ENCODE assay signal across 8 mouse cellular contexts in the genomic region with DNA sequence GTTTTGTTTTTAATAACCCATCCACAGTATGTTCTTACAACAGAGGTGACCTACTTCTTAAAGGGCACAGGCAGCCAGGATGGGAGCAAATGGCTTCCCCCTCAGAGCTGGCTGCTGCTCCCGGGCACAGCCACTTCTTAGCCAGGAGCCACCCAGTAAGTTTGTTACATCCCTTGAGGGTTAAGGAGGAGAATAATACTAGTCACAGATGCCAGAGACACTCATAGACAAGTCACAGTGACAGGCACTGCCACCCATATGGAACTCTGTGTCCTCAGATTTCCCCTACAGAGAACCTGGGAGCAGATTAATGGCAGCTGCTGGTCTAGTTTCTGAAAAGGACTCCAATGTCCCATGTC. TPM values are rescaled to one million over a fixed set of nuclear protein-coding genes. Genes with fewer than 3 reads are reported as not detected.
A peak's percentile ranks its signal among the peaks of the same experiment; 100 is the strongest.
DNase-seq lines count a peak whose midpoint lies in the region; ATAC-seq and TF ChIP-seq lines count a peak whose summit lies in the region.

No protein-coding gene starts in this region.

- peak overlapping the region; percentile 98 for H3K27ac ChIP-seq in gastrocnemius, adult 2 months
- H3K27ac ChIP-seq in thymus, adult 2 months (ENCODE audit: control insufficient read depth, insufficient read depth, low read length): peak overlapping the region; percentile 95
- H3K27ac ChIP-seq in limb, embryonic 15.5 days: peak overlapping the region; percentile 97
- peak overlapping the region; percentile 96 for H3K27ac ChIP-seq in stomach, postnatal 0 days (replicated peaks)

- intact Hi-C loops in gastrocnemius, adult 2 months (cut with DNase I): no loop called here

- TF ChIP-seq POLR2A in thymus, adult 2 months (IDR thresholded peaks at IDR 0.05; ENCODE audit: control insufficient read depth, extremely low read depth, insufficient read depth, low read length, poor library complexity): no peak

- peak overlapping the region; percentile 57 for H3K4me2 ChIP-seq in limb, embryonic 15.5 days
- H3K4me2 ChIP-seq in stomach, postnatal 0 days (replicated peaks; ENCODE audit: low read depth): peak overlapping the region; percentile 51

- no peak overlapping the region for H3K9ac ChIP-seq in limb, embryonic 15.5 days
- H3K9ac ChIP-seq in stomach, postnatal 0 days (ENCODE audit: low read length): peak overlapping the region; percentile 55

- peaks cover 25% of the 10 kb centered on the region for H3K4me1 ChIP-seq in thymus, adult 2 months (replicated peaks; ENCODE audit: control insufficient read depth, insufficient read depth, low read length)
- H3K4me1 ChIP-seq in limb, embryonic 15.5 days: peaks cover 32% of the 10 kb centered on the region
- peaks cover 8% of the 10 kb centered on the region; the same call in 1 of the 2 replicates for H3K4me1 ChIP-seq in stomach, postnatal 0 days (replicated peaks; ENCODE audit: control insufficient read depth, insufficient read depth)

- no peaks in the 10 kb centered on the region for H3K9me3 ChIP-seq in limb, embryonic 15.5 days
- H3K9me3 ChIP-seq in stomach, postnatal 0 days (ENCODE audit: control insufficient read depth, low read length): no peaks in the 10 kb centered on the region

- no peaks in the 10 kb centered on the region for H3K36me3 ChIP-seq in thymus, adult 2 months (ENCODE audit: control insufficient read depth, insufficient read depth, low read length)
- H3K36me3 ChIP-seq in limb, embryonic 15.5 days: 0 out of 2 replicates have a peak, but pooled peaks cover 4% of the 10 kb centered on the region
- H3K36me3 ChIP-seq in stomach, postnatal 0 days (ENCODE audit: control insufficient read depth, insufficient read depth, low read length): no peaks in the 10 kb centered on the region; the same call in 1 of the 2 replicates

- TF ChIP-seq EP300 in stomach, postnatal 0 days (optimal IDR thresholded peaks at IDR 0.05): no peak

- peak overlapping the region; percentile 69 for H3K4me3 ChIP-seq in gastrocnemius, adult 2 months
- no peak overlapping the region for H3K4me3 ChIP-seq in thymus, adult 2 months (ENCODE audit: control insufficient read depth, insufficient read depth, low read length)
- H3K4me3 ChIP-seq in limb, embryonic 15.5 days: 0 out of 2 replicates have a peak overlapping the region, but pooled peaks have one; percentile 10
- H3K4me3 ChIP-seq in stomach, postnatal 0 days (ENCODE audit: low read depth, low read length): no peak overlapping the region

- H3K27me3 ChIP-seq in thymus, adult 2 months (ENCODE audit: control insufficient read depth, insufficient read depth, low read length): no peaks in the 10 kb centered on the region
- H3K27me3 ChIP-seq in limb, embryonic 15.5 days: no peaks in the 10 kb centered on the region
- no peaks in the 10 kb centered on the region for H3K27me3 ChIP-seq in stomach, postnatal 0 days (ENCODE audit: control insufficient read depth, insufficient read depth, low read length)

- 24% methylated on average over 1 of the region's 1 CpGs for WGBS in thymus, adult 2 months
- 17% methylated on average over 1 of the region's 1 CpGs for WGBS in limb, embryonic 15.5 days
- WGBS in stomach, postnatal 0 days: 31% methylated on average over 1 of the region's 1 CpGs

- TF ChIP-seq CTCF in gastrocnemius, adult 2 months (IDR thresholded peaks at IDR 0.05): no peak
- no peak for TF ChIP-seq CTCF in thymus, adult 2 months (IDR thresholded peaks at IDR 0.05; ENCODE audit: borderline replicate concordance, control insufficient read depth, extremely low read depth, insufficient read depth, low read length, poor library complexity)
- TF ChIP-seq CTCF in stomach, postnatal 0 days (IDR thresholded peaks at IDR 0.05; ENCODE audit: low read depth): no peak

- ATAC-seq in limb, embryonic 15.5 days (ENCODE audit: insufficient number of reproducible peaks, low FRiP score, low TSS enrichment, low read depth): no peak
- no peak for ATAC-seq in stomach, postnatal 0 days (ENCODE audit: low FRiP score, low TSS enrichment)

- DNase-seq in gastrocnemius, adult 2 months: peak; percentile 69
- no peak for DNase-seq in gastrocnemius, postnatal 10 days
- no peak for DNase-seq in thymus, adult 2 months
- no peak for DNase-seq in thymus, postnatal 25 days
- DNase-seq in stomach, postnatal 0 days (ENCODE audit: low spot score): no peak
- no peak for DNase-seq in embryo, embryonic 10.5 days (ENCODE audit: low spot score)
- DNase-seq in layer of hippocampus, postnatal 36 days: no peak

RNA-seq across cellular contexts. Expression of gene Ubc, which starts 2.6 kb away (rescaled TPM):
- total RNA-seq in gastrocnemius, adult 2 months (2021): 1,000 to 10,000 TPM; 1,479 to 2,293 TPM
- 100 to 1,000 TPM; 703 to 712 TPM for total RNA-seq in gastrocnemius, postnatal 10 days (2021)
- 585 and 598 TPM in 2 replicates for polyA plus RNA-seq in thymus, adult 2 months (2012; rRNA removed)
- polyA plus RNA-seq in limb, embryonic 15.5 days (2015; fragmentation: Nextera tagmentation; extraction: Ambion mirVana): 1,133 and 1,236 TPM in 2 replicates
- 537 and 549 TPM in 2 replicates for polyA plus RNA-seq in stomach, postnatal 0 days (2015; fragmentation: Nextera tagmentation; extraction: Ambion mirVana)
- 100 to 1,000 TPM; 766 to 814 TPM for total RNA-seq in layer of hippocampus, postnatal 36 days (2021)

RNA-seq across cellular contexts. Expression of gene Gm10382, which starts 3.5 kb away (rescaled TPM):
- total RNA-seq in gastrocnemius, adult 2 months (2021): not detected
- under 1 TPM; 0.19 to 0.36 TPM for total RNA-seq in gastrocnemius, postnatal 10 days (2021)
- polyA plus RNA-seq in thymus, adult 2 months (2012; rRNA removed): 0.18 TPM in 1 of 2 replicates, not detected in the other
- 0.14 and 0.32 TPM in 2 replicates for polyA plus RNA-seq in limb, embryonic 15.5 days (2015; fragmentation: Nextera tagmentation; extraction: Ambion mirVana)
- 0.51 and 0.56 TPM in 2 replicates for polyA plus RNA-seq in stomach, postnatal 0 days (2015; fragmentation: Nextera tagmentation; extraction: Ambion mirVana)
- not detected for total RNA-seq in layer of hippocampus, postnatal 36 days (2021)

RNA-seq across cellular contexts. Expression of gene Dhx37, which starts 41.3 kb away (rescaled TPM):
- 1 to 10 TPM; 4.3 to 4.4 TPM for total RNA-seq in gastrocnemius, adult 2 months (2021)
- total RNA-seq in gastrocnemius, postnatal 10 days (2021): 1 to 10 TPM; 3.7 to 4.6 TPM
- 31.7 and 32.4 TPM in 2 replicates for polyA plus RNA-seq in thymus, adult 2 months (2012; rRNA removed)
- polyA plus RNA-seq in limb, embryonic 15.5 days (2015; fragmentation: Nextera tagmentation; extraction: Ambion mirVana): 9.0 and 9.2 TPM in 2 replicates
- polyA plus RNA-seq in stomach, postnatal 0 days (2015; fragmentation: Nextera tagmentation; extraction: Ambion mirVana): 3.3 and 4.5 TPM in 2 replicates
- 10 to 100 TPM; 12.2 to 12.7 TPM for total RNA-seq in layer of hippocampus, postnatal 36 days (2021)

RNA-seq across cellular contexts. Expression of gene Bri3bp, which starts 48.8 kb away (rescaled TPM):
- total RNA-seq in gastrocnemius, adult 2 months (2021): 1 to 10 TPM; 2.5 to 3.9 TPM
- total RNA-seq in gastrocnemius, postnatal 10 days (2021): 1 to 10 TPM; 7.6 to 8.0 TPM
- polyA plus RNA-seq in thymus, adult 2 months (2012; rRNA removed): 22.7 and 26.4 TPM in 2 replicates
- 32.4 and 33.0 TPM in 2 replicates for polyA plus RNA-seq in limb, embryonic 15.5 days (2015; fragmentation: Nextera tagmentation; extraction: Ambion mirVana)
- 25.3 and 27.9 TPM in 2 replicates for polyA plus RNA-seq in stomach, postnatal 0 days (2015; fragmentation: Nextera tagmentation; extraction: Ambion mirVana)
- 100 to 1,000 TPM; 105 to 106 TPM for total RNA-seq in layer of hippocampus, postnatal 36 days (2021)

RNA-seq across cellular contexts. Expression of gene Scarb1, which starts 51.7 kb away (rescaled TPM):
- 10 to 100 TPM; 11.8 to 16.9 TPM for total RNA-seq in gastrocnemius, adult 2 months (2021)
- total RNA-seq in gastrocnemius, postnatal 10 days (2021): 10 to 100 TPM; 49.8 to 58.0 TPM
- 75.3 and 80.7 TPM in 2 replicates for polyA plus RNA-seq in thymus, adult 2 months (2012; rRNA removed)
- polyA plus RNA-seq in limb, embryonic 15.5 days (2015; fragmentation: Nextera tagmentation; extraction: Ambion mirVana): 57.2 and 65.1 TPM in 2 replicates
- polyA plus RNA-seq in stomach, postnatal 0 days (2015; fragmentation: Nextera tagmentation; extraction: Ambion mirVana): 30.1 and 31.8 TPM in 2 replicates
- total RNA-seq in layer of hippocampus, postnatal 36 days (2021): 10 to 100 TPM; 32.1 to 32.8 TPM

Comparison
In these comparisons a context has a peak if more than half of its experiments do, and no peak if none do; other contexts are left out.
1. H3K4me3 ChIP-seq: peak in gastrocnemius, adult 2 months (single experiment) and limb, embryonic 15.5 days (single experiment); none in thymus, adult 2 months (single experiment) and stomach, postnatal 0 days (single experiment).
2. Peak in every context shown above with its lines, with median percentiles within 50 percentile points of each other: H3K27ac ChIP-seq.